Mouse (Mus musculus) T-helper 17 cell (primary cell): ENCODE measurements at regions not wholly inside any gene's neighbourhood (a gene's known extent, or its start where the extent isn't known, plus 50 kb on each side); places are given as distances from the start of the nearest gene placed in this dataset.

ENCODE experiments used
- in situ Hi-C, 2 experiments: fragments of 300-600 bp; cut with MboI, MseI; formaldehyde crosslinking; loops; 1 replicate in 1 of 2; 2 replicates in 1 of 2; pipeline ENCODE4 v1.15.1; 2025; ENCODE audit warnings: high pct_unique_total_duplicates in 2 of 2

- in situ Hi-C loops, result loop anchor here in 1 of 2 experiments (25.0 kb wide), 1 partner anchor 187 kb away; no protein-coding TSS in a partner anchor
Observed at GRCm38 (mm10) chr2:92799770-92800169, 115.1 kb upstream of the Syt13 start.

DNA sequence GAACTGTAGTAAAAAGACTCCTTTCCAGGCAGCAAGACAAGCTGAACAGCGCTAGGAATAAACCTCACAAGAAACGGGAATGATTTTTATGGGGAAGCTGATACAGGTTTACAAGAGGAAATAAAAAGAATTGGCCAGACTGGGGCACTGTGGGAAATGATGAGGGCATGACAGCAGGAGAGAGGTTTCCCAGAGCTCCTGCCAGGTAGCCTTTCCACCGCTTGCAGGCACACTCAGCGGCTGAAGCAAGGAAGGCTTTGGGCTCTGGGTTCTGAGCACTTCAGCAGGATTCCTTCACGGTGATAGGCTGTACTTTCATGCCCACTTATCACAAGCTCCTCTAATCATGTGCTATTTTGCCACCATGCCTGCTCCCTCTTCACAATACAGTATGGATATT, 114.2 kb upstream of the Syt13 start:
- in situ Hi-C loops, result loop anchor here in 1 of 2 experiments (25.0 kb wide), 1 partner anchor 188 kb away; no protein-coding TSS in a partner anchor

DNA sequence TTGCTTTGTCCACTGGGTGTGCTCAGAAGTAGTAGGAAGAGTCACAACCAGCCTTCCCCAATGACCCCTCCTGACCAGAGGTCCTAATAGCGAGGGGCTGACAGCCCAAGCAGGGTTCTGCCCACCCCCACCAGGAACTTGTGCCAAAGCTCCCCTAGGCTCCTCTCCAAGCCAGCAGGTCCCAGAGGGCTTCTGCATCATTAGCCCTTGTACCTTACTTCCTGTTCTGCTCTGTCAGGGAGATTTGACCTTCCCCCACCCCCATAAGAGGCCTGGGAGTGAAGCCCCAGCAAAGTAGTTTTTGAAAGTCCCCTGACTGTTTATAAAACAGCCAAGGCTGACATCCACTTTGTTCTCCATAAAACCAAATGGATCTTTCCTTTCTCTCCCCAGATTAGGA, 110.0 kb upstream of the Syt13 start:
- in situ Hi-C loops, result loop anchor here in 1 of 2 experiments (25.0 kb wide), 1 partner anchor 193 kb away; no protein-coding TSS in a partner anchor

DNA sequence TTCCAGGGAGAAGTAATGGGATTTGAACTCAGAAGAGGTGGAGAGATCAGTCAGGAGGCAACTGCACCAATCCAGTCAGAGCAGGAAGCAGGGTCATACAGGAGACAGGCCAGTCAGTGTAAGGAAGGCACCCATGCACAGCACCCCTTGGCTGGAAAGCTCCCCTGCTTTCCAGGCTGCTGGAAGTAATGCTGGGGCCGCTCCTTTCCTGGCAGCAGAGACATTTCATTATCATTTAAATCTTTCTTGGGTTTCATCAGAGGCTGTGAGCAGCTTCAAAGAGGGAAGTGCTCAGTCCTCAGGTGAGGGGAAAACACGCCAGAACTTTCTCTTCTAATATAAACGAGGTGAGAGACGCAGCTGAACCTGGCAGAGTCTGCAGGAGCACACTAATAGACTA, 109.1 kb upstream of the Syt13 start:
- in situ Hi-C loops, result loop anchor here in 1 of 2 experiments (25.0 kb wide), 1 partner anchor 193 kb away; no protein-coding TSS in a partner anchor

DNA sequence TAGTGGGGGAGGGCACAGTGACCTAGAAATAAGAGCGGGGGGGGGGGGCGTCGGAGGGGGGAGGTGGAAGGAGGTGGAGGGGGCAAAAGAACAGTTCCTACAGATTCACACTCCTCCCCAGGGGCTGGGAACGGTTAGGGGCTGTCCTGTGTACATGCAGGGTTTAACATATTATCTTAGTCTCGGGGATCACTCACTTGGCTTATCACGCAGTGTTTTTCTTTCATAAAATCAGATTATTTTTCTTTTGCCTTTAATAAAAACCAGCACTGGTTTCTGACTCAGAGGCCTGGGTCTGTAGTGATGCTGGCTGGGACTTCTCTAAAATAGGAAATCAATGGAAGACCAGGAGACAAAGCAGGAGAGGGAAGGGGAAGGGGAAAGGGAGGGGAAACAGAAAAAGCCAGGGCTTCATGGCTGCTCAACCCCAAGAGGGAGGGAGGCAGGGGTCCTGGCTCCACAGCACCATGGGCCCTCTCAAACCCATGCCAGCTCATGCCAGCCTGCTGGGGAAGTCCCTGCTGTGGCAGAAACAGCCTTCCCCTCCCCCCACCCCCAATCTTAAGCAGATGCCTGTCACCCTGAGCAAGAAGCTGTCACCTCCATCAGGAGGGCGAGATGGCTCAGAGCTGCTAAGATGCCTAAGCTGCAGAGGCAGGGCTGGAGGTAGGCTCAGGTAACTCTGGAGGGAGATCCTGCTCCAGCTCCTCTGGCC, 108.3 kb upstream of the Syt13 start:
- in situ Hi-C loops, result loop anchor here in 1 of 2 experiments (25.0 kb wide), 1 partner anchor 194 kb away; no protein-coding TSS in a partner anchor

GRCm38 (mm10) chr2:92807404-92807803, 107.5 kb upstream of the Syt13 start:
- in situ Hi-C loops, result loop anchor here in 1 of 2 experiments (25.0 kb wide), 1 partner anchor 195 kb away; no protein-coding TSS in a partner anchor

DNA sequence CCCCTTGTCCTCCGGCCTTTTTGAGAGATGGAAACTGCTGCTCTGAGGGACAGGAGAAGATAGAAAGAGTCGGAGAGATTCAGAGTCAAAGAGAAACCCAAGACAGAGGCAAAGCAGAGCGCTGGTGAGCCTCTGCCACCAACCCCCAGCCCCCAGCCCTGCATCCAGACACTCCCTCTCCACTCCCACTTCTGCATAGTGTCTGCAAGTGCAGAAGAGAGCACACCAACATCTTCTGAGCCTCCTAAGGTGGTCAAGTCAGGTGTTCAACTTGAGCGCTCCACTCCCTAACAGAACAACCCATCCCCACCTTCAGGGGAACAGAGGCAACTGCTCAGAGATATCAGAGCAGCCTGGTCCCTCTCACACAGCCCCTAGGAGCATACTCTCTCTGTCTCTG, 106.8 kb upstream of the Syt13 start:
- in situ Hi-C loops, result loop anchor here in 1 of 2 experiments (25.0 kb wide), 1 partner anchor 196 kb away; no protein-coding TSS in a partner anchor

DNA sequence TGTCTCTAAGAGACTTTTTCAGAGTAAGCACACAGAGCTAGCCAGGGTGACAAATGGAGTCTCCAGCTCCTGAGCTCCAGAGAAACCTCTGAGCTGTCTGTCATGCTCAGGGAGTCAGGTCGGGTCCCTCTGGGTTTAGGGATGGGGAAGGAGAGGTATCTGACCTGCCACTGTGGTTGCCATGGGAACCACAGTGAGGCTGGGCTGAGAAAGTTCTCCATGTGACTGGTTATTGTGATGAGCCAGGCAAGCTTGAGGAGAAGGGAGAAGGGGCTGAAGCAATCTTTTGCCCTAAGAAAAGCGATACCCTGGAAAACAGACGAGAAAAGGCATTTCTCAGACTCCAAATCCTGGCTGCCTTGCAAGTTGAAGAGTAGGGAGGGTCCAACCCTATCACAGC, 105.7 kb upstream of the Syt13 start:
- in situ Hi-C loops, result loop anchor here in 1 of 2 experiments (25.0 kb wide), 1 partner anchor 197 kb away; no protein-coding TSS in a partner anchor

- in situ Hi-C loops, result loop anchor here (5.0 to 25.0 kb wide), 3 partner anchors 198 to 315 kb away; no protein-coding TSS in a partner anchor
Observed at GRCm38 (mm10) chr2:92809681-92810323, 105.1 kb upstream of the Syt13 start.

GRCm38 (mm10) chr2:92810956-92811355, 103.9 kb upstream of the Syt13 start:
- in situ Hi-C loops, result loop anchor here (5.0 to 25.0 kb wide), 3 partner anchors 199 to 316 kb away; no protein-coding TSS in a partner anchor

GRCm38 (mm10) chr2:92813028-92813427, 101.9 kb upstream of the Syt13 start:
- in situ Hi-C loops, result loop anchor here (5.0 to 25.0 kb wide), 3 partner anchors 201 to 318 kb away; no protein-coding TSS in a partner anchor

DNA sequence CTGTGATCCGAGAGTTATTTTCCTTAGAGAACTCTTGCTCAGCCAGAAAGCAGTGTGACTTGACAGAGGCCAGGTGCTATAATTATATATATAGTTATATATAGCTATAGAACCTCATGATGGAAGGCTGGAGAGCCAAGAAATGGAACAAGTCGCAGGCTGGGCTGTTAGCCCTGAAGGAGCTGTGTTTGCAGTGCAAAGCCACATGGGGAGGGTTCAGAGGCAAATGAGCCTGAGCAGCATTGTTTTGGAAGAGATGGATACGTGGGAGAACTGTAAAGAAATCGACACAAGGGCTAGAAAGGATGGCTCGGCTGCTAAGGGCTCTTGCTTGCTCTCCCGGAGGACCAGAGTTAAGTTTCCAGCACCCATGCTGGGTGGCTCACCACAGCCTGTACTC, 95.3 kb upstream of the Syt13 start:
- in situ Hi-C loops, result loop anchor here in 1 of 2 experiments (10.0 to 25.0 kb wide), 2 partner anchors 207 to 325 kb away; no protein-coding TSS in a partner anchor

DNA sequence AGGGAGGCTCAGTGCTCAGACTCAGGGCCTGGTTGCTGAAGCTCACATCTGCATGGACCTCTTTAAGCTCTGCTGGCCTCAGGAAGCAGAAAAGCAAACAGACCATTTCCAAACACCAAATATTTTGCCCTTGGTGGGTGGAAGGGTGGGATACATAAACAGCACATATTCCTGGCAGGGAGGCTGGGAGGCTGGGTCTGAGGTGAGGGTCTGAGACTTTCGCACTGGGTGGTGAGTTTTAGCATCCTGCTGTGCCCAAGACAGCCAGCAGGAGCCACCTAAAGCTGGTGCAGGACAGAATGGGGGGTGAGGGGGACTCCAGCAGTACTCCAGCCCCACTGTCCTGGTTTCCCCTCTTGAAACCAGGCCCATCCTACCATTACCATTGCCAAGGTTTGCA, 90.6 kb upstream of the Syt13 start:
- in situ Hi-C loops, result loop anchor here in 1 of 2 experiments (25.0 kb wide), 1 partner anchor 212 kb away; no protein-coding TSS in a partner anchor

DNA sequence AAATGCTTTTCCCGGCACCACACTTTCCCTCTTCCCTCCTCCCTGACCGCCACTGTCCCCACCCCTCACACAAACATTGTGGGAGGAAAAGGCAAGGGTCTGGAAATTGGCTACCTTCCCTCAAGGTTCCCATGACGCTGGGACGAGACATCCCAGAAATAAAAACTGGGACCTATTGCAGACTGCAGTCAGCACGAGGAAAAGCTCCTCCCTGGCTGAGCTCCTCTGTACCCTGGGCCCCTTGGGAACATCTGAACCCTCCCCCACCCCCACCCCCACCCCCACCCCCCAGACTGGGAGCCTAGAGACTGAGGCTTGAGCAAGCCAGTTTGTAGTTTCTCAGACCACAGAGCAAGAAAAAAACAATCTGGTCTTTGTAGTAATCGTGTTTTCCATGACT, 89.5 kb upstream of the Syt13 start:
- in situ Hi-C loops, result no loop called here

GRCm38 (mm10) chr2:92830134-92830533, 84.8 kb upstream of the Syt13 start:
- in situ Hi-C loops, result loop anchor here (5.0 to 10.0 kb wide), 2 partner anchors 175 to 1328 kb away; no protein-coding TSS in a partner anchor

- in situ Hi-C loops, result loop anchor here (5.0 to 10.0 kb wide), 2 partner anchors 177 to 1329 kb away; no protein-coding TSS in a partner anchor
Observed at GRCm38 (mm10) chr2:92831784-92832183, 83.1 kb upstream of the Syt13 start.

- in situ Hi-C loops, result loop anchor here in 1 of 2 experiments (10.0 kb wide), 1 partner anchor 181 kb away; no protein-coding TSS in a partner anchor
Observed at GRCm38 (mm10) chr2:92836203-92836602, 78.7 kb upstream of the Syt13 start.

GRCm38 (mm10) chr2:92838012-92838411, 76.9 kb upstream of the Syt13 start:
- in situ Hi-C loops, result loop anchor here in 1 of 2 experiments (10.0 kb wide), 1 partner anchor 183 kb away; no protein-coding TSS in a partner anchor

DNA sequence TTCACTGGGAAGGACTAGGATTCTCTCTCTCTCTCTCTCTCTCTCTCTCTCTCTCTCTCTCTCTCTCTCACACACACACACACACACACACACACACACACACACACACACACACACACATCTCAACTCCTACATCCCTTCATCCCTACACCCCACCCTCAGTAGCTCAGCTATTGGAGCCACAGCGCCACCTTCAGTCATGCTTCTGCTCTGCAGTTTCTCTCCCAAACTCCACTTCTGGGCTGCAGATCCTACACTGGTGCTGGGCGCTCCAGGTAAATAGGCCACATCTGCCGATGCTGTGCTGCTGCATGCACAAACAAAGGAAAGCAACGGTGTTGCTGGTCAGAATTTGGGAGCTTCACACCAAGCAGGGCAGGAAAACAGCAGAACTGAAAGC, 74.9 kb upstream of the Syt13 start:
- in situ Hi-C loops, result no loop called here

DNA sequence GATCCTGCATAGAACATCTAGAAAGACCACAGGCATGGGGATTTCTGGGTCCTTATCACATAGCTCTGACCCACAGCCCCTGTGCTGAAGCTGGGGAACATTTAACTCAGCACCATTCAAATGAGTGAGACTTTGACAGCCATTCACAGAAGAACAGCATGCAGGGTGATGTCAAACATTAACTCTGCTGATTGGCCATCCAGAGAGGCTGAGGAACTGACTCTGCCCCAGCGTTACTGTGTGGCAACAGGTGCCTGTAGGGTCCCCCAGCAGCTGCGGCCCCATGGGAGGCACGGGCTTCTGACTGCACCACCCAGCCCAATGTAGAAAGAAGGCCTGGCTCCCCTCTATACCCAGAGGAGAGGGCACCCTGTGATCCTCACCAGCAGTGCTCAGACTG, 73.3 kb upstream of the Syt13 start:
- in situ Hi-C loops, result no loop called here

GRCm38 (mm10) chr2:92845061-92845769, 69.7 kb upstream of the Syt13 start:
- in situ Hi-C loops, result no loop called here
